In the genomic region with DNA sequence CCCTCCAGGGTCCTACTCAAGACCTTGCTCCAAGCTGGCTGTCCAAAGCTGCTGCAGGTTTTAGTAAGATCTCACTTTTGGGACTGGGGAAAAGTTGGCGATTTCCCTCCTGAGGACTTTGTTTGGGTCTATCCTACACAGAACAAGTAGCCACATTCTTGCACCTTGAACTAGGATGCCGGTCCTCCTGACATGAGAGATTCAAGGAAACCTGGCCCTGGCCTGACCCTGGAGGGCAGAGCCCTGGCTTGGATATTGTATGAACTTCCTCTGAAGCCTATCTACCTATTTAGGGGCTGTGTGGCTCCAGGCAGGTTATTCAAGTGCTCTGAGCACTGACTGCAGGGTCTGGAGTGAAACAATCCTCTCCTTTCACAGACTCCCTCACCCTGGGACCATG, we compare ENCODE assay signal across 18 mouse cellular contexts.
"Had no signal": no experiment of that assay in that cellular context is flagged by ENCODE, and none has a peak within 500 bp of the region (broad histone marks: within the 10 kb centered on the region; RNA-seq: fewer than 3 reads in every experiment).

No protein-coding gene starts in this region.

- DNase-seq: left cerebral cortex, postnatal 4 days; liver, embryonic 13.5 days; lung, adult 2 months; lung, postnatal 14 days; right cerebral cortex, adult 18-20 months; right cerebral cortex, postnatal 14 days; right cerebral cortex, postnatal 4 days; thymus, adult 2 months; thymus, postnatal 14 days; thymus, postnatal 4 days had no signal

- H3K9ac ChIP-seq: limb, embryonic 12.5 days; limb, embryonic 15.5 days; liver, embryonic 13.5 days; midbrain, embryonic 12.5 days; midbrain, embryonic 15.5 days; neural tube, embryonic 12.5 days; neural tube, embryonic 15.5 days had no signal

- H3K4me2 ChIP-seq: limb, embryonic 12.5 days; limb, embryonic 15.5 days; liver, embryonic 13.5 days; midbrain, embryonic 12.5 days; midbrain, embryonic 15.5 days; neural tube, embryonic 12.5 days; neural tube, embryonic 15.5 days had no signal

- ATAC-seq: intestine, postnatal 0 days; midbrain, embryonic 15.5 days had no signal

- H3K4me3 ChIP-seq: limb, embryonic 12.5 days; limb, embryonic 15.5 days; liver, embryonic 13.5 days; midbrain, embryonic 12.5 days; midbrain, embryonic 15.5 days; neural tube, embryonic 12.5 days; neural tube, embryonic 15.5 days had no signal

- H3K36me3 ChIP-seq: limb, embryonic 15.5 days; liver, embryonic 13.5 days; midbrain, embryonic 12.5 days; midbrain, embryonic 15.5 days; neural tube, embryonic 12.5 days; neural tube, embryonic 15.5 days had no signal

- H3K27me3 ChIP-seq: limb, embryonic 12.5 days; limb, embryonic 15.5 days; liver, embryonic 13.5 days; midbrain, embryonic 12.5 days; midbrain, embryonic 15.5 days; neural tube, embryonic 12.5 days; neural tube, embryonic 15.5 days had no signal

- H3K27ac ChIP-seq: limb, embryonic 12.5 days; limb, embryonic 15.5 days; liver, embryonic 13.5 days; midbrain, embryonic 12.5 days; midbrain, embryonic 15.5 days; neural tube, embryonic 12.5 days; neural tube, embryonic 15.5 days; stomach, postnatal 0 days had no signal

- H3K9me3 ChIP-seq: limb, embryonic 12.5 days; limb, embryonic 15.5 days; liver, embryonic 13.5 days; midbrain, embryonic 12.5 days; midbrain, embryonic 15.5 days; neural tube, embryonic 12.5 days; neural tube, embryonic 15.5 days had no signal
